Mouse (Mus musculus) liver, postnatal 0 days (tissue): ENCODE measurements around the gene Rph3a.

ENCODE experiments used
- CTCF ChIP-seq: sonication (generic); IDR thresholded peaks from 2 replicates; pipeline ENCODE4 v1.5.1; 2016; ENCODE audit warnings: antibody characterized with exemption, low read depth
- EP300 ChIP-seq: IDR thresholded peaks from 2 replicates; pipeline ENCODE4 v1.6.1; 2016; ENCODE audit warnings: antibody characterized with exemption, low read depth, mild to moderate bottlenecking

DNA sequence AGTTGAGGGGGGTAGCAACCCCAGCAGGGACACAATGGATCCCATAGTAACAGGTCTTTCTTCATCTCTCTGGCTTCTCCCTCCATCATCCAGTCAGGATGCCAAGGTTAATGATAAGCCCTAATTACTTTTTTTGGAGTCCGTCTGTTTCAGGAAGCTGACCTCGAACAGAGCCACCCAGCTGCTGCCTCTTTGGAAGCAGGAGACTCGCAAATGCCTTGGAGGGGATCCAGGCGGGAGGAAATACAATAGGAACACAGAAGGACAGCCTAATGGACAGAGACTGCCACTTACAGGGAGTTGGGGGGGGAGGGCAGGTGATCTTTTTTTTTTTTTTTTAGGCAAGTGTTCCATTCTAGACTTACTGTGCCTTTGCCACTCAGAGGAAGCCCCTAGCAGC is 40.2 kb downstream of the Rph3a start:
- TF ChIP-seq CTCF, result no peak
- no peak for TF ChIP-seq EP300
